Mouse (Mus musculus) cerebellum, adult 2 months (tissue): ENCODE data around the gene Itga2. TPM values are rescaled to one million over a fixed set of nuclear protein-coding genes. Genes with fewer than 3 reads are reported as not detected.

Source experiments
- DNase-seq, 2 experiments: peaks; one replicate each; pipeline ENCODE4 v3.0.0; 2021
- H3K27ac ChIP-seq: fragments of 200-500 bp; 2 replicates; pipeline ENCODE4 v1.5.1; 2012; ENCODE audit warnings: low read length, control low read depth, inconsistent platforms; ENCODE audit not compliant: insufficient read depth
- H3K27me3 ChIP-seq: fragments of 200-500 bp; 2 replicates; pipeline ENCODE4 v1.6.1; 2012; ENCODE audit warnings: inconsistent platforms, mild to moderate bottlenecking, low read length, moderate library complexity; ENCODE audit not compliant: control insufficient read depth, insufficient read depth
- H3K4me1 ChIP-seq: fragments of 200-500 bp; 2 replicates; pipeline ENCODE4 v1.6.1; 2011; ENCODE audit warnings: low read length; ENCODE audit not compliant: control insufficient read depth, insufficient read depth
- H3K4me3 ChIP-seq: fragments of 200-500 bp; replicated peaks from 2 replicates; pipeline ENCODE3; 2011; ENCODE audit warnings: mild to moderate bottlenecking, low read depth, low read length, control low read depth; ENCODE audit not compliant: insufficient read depth
- CTCF ChIP-seq: fragments of 200-500 bp; IDR thresholded peaks from 2 replicates; pipeline ENCODE4 v1.5.1; 2011; ENCODE audit warnings: low read depth, mild to moderate bottlenecking, control low read depth, low read length, moderate library complexity, borderline replicate concordance; ENCODE audit not compliant: insufficient read depth
- POLR2A ChIP-seq: fragments of 200-500 bp; IDR thresholded peaks from 2 replicates; pipeline ENCODE4 v1.6.1; 2011; ENCODE audit warnings: low read length, control low read depth, borderline replicate concordance; ENCODE audit not compliant: insufficient read depth
- WGBS: fragments of 180-500 bp; shearing (Covaris S2); methylation state at CpG from one replicate; pipeline ENCODE4 v1.1.7; 2018; 5-methylcytosine and 5-hydroxymethylcytosine counted together
- polyA plus RNA-seq: library from polyadenylated mRNA; depleted of rRNA; stranded (reverse); fragments of >200 nt; gene quantifications from 2 replicates; pipeline ENCODE4 v1.2.3, GENCODE M21; 2012; rRNA removed

The Itga2 gene
- 0.10 and 0.13 TPM in 2 replicates for polyA plus RNA-seq

- H3K27ac ChIP-seq: no peak within 1 kb of the TSS
- peaks cover 2% of the 10 kb centered on the region; the same call in 1 of the 2 replicates for H3K4me1 ChIP-seq
- WGBS: 2% methylated on average over 28 of the region's 28 CpGs
- H3K4me3 ChIP-seq: peak within 1 kb of the TSS; percentile 26
- H3K27me3 ChIP-seq: peaks cover 1% of the 10 kb centered on the region; the same call in 1 of the 2 replicates
- DNase-seq: peak; percentile 10 to 26
- TF ChIP-seq POLR2A (no peak), CTCF (no peak)
These were observed at the start of gene Itga2 for GRCm38 (mm10) chr13:114931775-114932294. Gene Itga2, minus strand, starts transcription at chr13:114932100.

DNA sequence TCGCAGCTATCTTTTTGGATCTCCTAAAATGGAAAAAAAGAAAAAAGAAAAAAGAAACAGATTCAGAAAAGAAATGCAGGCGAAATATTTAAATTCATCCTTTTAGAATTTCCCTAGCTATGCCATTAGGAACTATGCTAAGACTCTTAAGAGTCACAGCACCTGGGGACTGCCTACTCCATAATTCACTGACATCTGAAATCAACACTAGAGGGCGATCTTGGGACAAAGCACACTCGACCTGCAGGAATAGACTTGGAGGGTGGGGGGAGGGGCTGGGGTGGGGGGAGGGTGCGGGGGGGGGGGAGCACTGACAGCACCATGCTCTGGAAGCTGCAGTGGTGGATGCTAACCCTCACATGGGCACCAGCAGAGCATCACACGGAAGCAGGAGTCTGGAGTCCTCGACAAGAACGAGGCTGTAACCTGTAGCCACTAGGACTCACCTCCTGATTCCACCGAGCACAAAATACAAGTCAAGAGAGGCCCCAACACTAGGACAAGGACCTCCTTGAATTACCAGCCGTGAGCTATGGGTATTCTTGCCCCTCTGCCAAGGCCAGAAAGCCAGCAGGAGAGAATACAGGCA is 49.0 kb upstream of the Itga2 start:
- H3K4me1 ChIP-seq: no peaks in the 10 kb centered on the region
- no peak for DNase-seq
- no peak overlapping the region for H3K27ac ChIP-seq
- no peak overlapping the region for H3K4me3 ChIP-seq
- 43% methylated on average over 10 of the region's 10 CpGs for WGBS
- TF ChIP-seq POLR2A (no peak), CTCF (no peak)
- no peaks in the 10 kb centered on the region for H3K27me3 ChIP-seq

DNA sequence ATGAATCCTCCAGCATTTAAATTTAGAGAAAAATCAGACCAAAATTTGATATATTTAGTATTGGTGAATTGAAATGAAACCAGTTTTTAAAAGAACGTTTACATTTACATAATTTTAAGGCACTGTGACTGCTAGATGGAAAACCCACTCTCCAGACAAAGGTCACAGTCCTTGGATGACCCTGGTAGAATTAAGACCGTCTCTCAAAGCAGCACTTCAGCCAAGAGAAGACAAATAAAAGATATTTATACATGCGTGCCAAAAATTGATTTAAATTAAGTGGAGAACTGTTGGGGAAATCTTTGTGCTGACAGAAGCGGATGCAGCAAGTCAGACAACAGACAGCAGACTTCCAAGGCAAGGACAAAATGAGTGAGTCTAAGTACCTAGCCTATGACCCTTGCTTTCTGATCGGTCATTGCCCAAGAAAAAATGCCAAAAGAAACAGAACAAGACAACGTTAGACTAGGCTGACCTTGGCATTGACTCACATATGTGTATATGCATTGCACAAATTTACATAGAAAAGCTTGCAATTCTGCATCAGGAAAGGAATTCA is 42.7 kb upstream of the Itga2 start:
- TF ChIP-seq CTCF (no peak), POLR2A (no peak)
- H3K4me3 ChIP-seq: no peak overlapping the region
- H3K27ac ChIP-seq: no peak overlapping the region
- 67% methylated on average over 6 of the region's 6 CpGs for WGBS
- DNase-seq: no peak
- no peaks in the 10 kb centered on the region for H3K4me1 ChIP-seq
- no peaks in the 10 kb centered on the region for H3K27me3 ChIP-seq

DNA sequence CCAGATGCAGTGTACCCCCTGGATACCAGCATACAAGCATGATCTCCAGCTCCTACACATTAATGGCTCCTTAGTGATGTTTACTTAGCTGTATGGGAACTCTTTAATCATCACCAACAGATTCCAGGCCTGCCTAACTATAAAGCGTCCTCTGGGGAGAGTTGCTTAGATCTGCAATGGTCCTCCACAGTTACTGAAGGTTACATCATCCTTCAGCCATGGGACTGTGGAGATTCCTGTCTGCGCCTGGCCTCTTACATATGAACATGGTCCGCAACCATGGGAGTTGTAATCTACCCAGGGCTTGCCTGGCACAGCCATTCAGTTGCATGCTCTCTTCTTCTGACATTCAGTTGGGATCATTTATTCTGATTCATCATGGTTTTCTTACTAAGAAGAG is 40.0 kb upstream of the Itga2 start:
- TF ChIP-seq POLR2A: no peak
- TF ChIP-seq CTCF: no peak
- WGBS: 97% methylated on average over 3 of the region's 3 CpGs

DNA sequence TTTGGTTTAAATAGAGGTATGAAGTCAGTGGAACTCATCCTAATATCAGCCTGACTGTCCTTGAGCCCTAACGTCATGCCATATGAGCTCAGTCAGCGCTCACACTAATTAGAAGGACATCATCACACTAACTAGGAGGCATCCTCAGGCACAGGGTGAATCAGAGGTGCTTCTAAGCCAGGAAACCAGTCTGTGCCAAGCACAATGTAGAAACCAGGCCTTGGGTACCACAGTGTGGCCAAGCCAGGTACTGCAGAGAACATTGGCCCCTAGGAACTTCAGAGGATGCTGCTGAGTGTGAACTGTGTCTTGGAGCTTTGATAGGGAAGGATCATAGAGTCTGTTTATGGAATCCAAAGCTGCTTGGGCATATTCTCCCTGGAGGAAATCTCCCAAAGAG is 32.3 kb upstream of the Itga2 start:
- WGBS: 1% methylated on average over 2 of the region's 2 CpGs
- H3K27me3 ChIP-seq: no peaks in the 10 kb centered on the region; the same call in 1 of the 2 replicates
- peak; percentile 82 to 87 for DNase-seq
- H3K27ac ChIP-seq: no peak overlapping the region
- H3K4me3 ChIP-seq: no peak overlapping the region
- TF ChIP-seq CTCF (peak; percentile 99), POLR2A (no peak)
- no peaks in the 10 kb centered on the region for H3K4me1 ChIP-seq

More for the DNA sequence above, 40.0 kb upstream of the Itga2 start:
- no peak overlapping the region for H3K4me3 ChIP-seq
- no peaks in the 10 kb centered on the region for H3K27me3 ChIP-seq
- no peak for DNase-seq
- H3K27ac ChIP-seq: no peak overlapping the region
- H3K4me1 ChIP-seq: no peaks in the 10 kb centered on the region

- DNase-seq: no peak
- Histone ChIP-seq H3K27ac (no peak overlapping the region), H3K4me1 (no peaks in the 10 kb centered on the region), H3K4me3 (no peak overlapping the region), H3K27me3 (no peaks in the 10 kb centered on the region)
- TF ChIP-seq POLR2A (no peak), CTCF (no peak)
These were observed 22.6 kb upstream of the Itga2 start for GRCm38 (mm10) chr13:114954516-114954915.

GRCm38 (mm10) chr13:114933541-114933940 is 1.6 kb upstream of the Itga2 start:
- TF ChIP-seq CTCF (no peak), POLR2A (no peak)
- H3K27me3 ChIP-seq: peaks cover 1% of the 10 kb centered on the region; the same call in 1 of the 2 replicates
- no peak overlapping the region for H3K4me3 ChIP-seq
- H3K27ac ChIP-seq: no peak overlapping the region
- peaks cover 2% of the 10 kb centered on the region; the same call in 1 of the 2 replicates for H3K4me1 ChIP-seq
- no peak for DNase-seq
- WGBS: 90% methylated on average over 7 of the region's 7 CpGs
